Mouse (Mus musculus) splenic B cell, adult 2 months (primary cell): ENCODE results near the gene Eya3.
"Not testable (repeated sequence)": the region's sequence is repeated elsewhere in the genome, so short reads cannot be mapped to it uniquely, and the experiment has no call there.

Source experiments
- DNase-seq: peaks from one replicate; pipeline ENCODE4 v3.0.0-alpha.2; 2011; ENCODE audit warnings: low read depth, low spot score
- H3K27me3 ChIP-seq: 2 replicates; pipeline ENCODE4 v1.6.1; 2012; ENCODE audit warnings: mild to moderate bottlenecking, low read length, moderate library complexity, mixed read lengths; ENCODE audit not compliant: control insufficient read depth, poor library complexity, insufficient read depth, severe bottlenecking
- H3K36me3 ChIP-seq: 2 replicates; pipeline ENCODE4 v1.6.1; 2012; ENCODE audit warnings: mild to moderate bottlenecking, low read length, moderate library complexity, mixed read lengths; ENCODE audit not compliant: control insufficient read depth, poor library complexity, insufficient read depth, severe bottlenecking

Eya3 gene

DNA sequence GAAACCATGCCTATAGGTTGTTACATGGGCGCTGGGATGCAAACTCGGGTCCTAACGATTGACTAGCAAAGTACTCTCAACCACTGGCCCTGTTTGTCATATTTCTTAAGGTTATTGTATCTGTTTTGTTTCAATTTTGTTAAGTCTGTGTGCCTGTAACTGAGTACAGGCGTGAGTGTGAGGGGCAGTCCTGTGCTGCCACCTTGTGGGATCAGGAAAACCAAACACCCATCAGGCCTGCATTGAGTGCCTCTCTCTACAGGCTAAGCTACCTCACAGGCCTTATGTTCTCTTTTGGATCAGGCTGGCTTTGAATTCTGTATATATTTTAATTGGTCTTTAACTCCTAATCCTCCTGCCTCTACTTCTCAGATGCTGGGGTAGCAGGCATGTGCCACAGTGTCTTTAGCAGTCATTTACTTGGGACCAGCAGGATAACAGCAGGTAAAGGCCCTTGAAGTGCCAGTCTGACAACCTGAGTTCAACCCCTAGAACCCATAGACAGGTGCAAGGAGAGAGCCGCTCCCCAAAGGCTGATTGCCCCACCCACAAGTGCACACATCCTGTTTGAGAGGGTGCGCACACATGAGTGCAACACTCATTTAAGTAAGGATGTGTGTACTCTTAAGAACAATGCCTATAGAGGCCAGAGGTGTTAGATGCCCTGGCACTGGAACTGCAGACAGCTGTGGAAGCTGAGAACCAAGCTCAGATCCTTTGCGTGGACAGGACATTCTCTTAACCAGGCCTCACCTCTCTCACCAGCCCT is 38.2 kb downstream of the Eya3 start:
- peaks cover 5% of the 10 kb centered on the region; the same call in 1 of the 2 replicates for H3K36me3 ChIP-seq
- H3K27me3 ChIP-seq, result no peaks in the 10 kb centered on the region
- DNase-seq, result peak; percentile 71

DNA sequence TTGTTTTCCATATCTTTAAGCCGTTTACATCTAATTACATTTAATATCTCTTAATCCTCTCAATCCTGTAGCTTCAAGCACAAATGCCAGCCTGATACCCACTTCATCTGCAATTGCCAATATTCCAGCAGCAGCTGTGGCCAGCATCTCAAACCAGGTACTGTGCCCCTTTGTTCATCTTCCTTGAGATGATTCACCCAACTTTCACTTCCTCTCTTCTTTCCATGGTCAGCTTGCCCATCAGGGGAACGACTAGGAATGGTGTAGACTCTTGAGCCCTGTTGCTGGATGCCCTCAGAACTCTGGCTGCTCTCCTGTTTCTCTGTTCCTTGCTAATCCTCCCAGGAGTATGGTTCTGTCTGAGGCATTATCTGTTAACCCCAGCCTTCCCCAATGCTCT is 50.8 kb downstream of the Eya3 start:
- H3K27me3 ChIP-seq, result no peaks in the 10 kb centered on the region
- DNase-seq, result no peak
- peaks cover 13% of the 10 kb centered on the region for H3K36me3 ChIP-seq

GRCm38 (mm10) chr4:132693366-132693765 is 54.6 kb downstream of the Eya3 start:
- Histone ChIP-seq H3K36me3 (peaks cover 14% of the 10 kb centered on the region), H3K27me3 (no peaks in the 10 kb centered on the region)
- DNase-seq, result no peak

DNA sequence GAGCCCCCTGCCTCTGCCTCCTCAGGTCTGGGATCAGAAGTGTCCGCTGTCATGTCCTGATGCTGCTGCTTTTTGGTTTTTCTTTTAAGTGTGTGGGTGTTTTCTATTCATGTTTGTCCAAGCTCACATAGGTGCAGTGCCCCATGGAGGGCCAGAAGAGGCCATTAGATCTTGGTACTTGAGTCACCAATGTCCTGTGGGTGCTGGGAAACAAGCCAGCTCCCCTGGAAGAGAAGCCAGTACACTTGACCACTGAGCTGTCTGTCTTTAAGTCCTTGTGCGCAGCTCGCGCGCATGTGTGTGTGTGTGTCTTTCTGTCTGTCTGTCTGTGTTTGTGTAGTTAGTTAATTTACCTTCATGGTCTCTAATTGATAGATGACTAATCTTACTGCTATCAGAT is 63.3 kb downstream of the Eya3 start:
- H3K27me3 ChIP-seq, result no peaks in the 10 kb centered on the region
- DNase-seq, result no peak
- H3K36me3 ChIP-seq, result peaks cover 26% of the 10 kb centered on the region

DNA sequence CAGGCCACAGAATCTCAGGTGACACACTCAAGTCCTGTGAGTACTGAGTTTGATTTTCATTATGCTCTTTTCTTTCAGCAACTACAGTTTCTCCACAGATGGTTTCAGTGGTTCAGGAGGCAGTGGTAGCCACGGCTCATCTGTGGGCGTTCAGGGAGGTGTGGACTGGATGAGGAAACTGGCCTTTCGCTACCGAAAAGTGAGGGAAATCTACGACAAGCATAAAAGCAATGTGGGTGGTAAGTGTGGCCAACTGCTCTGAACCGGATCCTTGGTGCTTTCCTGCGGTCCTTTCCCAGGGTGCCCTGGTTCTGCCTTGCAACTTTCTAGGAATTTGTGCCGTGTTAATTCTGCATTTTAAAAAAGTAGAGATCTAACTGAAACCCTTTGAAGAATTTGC is 68.1 kb downstream of the Eya3 start:
- Histone ChIP-seq H3K36me3 (peaks cover 36% of the 10 kb centered on the region), H3K27me3 (no peaks in the 10 kb centered on the region)
- DNase-seq, result no peak

DNA sequence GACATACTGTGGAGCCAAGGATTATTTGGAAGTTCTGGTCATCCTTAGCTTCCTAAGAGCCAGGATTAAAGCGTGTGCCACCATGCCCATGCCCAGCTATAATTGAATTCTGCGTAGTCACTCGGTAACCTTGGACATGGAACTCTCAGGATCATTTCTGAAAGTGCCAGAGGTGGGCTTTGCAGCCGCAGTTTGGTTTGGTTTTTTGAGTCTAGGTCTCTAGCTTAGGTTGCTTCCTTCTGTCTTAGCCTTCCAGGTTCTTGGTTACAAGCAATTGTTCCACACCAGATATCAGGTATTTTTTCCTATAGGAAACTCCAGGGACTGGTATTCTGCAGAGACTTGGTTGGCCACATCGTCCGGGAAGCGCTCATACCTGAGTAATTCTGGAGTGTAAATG is 74.4 kb downstream of the Eya3 start:
- Histone ChIP-seq H3K36me3 (peaks cover 25% of the 10 kb centered on the region), H3K27me3 (no peaks in the 10 kb centered on the region)
- DNase-seq, result no peak

DNA sequence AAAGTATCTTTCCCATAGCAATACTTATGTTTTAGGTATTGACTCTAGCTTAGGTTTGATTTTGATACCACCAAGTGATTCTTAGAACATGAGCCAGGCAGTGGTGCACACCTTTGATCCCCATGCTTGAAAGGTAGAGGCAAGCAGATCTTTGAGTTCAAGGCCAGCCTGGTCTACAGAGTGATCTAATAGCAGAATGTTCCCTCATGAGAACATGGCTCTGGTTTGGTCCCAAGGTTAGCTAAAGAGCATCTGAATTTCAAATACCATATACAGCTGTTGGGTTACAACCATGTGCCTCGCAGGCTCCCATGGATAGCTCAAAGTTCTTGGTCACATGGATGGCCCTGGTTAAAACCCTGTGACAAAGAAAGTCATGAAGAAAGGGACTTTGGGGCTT is 79.5 kb downstream of the Eya3 start:
- H3K36me3 ChIP-seq, result peaks cover 15% of the 10 kb centered on the region
- no peaks in the 10 kb centered on the region for H3K27me3 ChIP-seq
- DNase-seq, result no peak

DNA sequence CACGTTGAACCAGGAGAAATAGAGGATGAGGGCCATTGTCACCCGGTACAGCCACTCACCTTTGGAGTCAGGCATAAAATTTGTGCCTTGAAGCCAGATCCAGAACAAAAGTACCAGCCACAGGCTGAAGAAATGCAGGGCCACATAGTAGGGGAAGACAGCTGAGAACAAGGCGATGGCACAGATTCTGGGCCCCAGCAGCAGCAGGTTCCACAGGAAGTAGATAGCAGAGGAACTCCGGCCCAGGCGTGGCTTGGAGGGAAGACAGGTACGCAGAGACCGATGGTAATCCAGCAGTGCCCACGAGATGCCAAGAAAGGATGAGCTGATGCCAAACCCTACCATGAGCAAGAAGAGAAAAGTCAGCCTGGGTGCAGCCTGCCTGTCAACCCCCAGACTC is 89.4 kb downstream of the Eya3 start:
- Histone ChIP-seq H3K27me3 (no peaks in the 10 kb centered on the region), H3K36me3 (0 out of 2 replicates have a peak, but pooled peaks cover 1% of the 10 kb centered on the region)
- no peak for DNase-seq

DNA sequence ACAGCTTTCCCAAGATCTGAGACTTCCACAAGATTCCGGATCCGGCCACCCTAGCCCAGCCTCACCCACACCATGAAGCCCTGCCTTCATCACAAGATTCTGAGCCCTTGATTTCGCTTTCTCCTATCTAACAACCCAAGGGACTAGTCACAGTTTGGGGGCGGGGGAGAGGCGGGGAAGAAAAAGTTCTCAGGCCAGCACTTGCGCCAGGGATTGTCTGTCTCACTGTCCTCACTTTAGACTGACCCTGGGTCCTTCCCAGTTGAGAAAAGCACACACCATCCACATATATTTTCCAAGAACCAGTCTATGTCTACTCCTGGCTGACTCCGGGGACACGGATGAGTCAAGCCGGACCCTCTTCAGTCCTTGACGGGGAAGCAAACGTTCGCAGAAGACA is 92.8 kb downstream of the Eya3 start:
- no peak for DNase-seq
- Histone ChIP-seq H3K27me3 (no peaks in the 10 kb centered on the region), H3K36me3 (0 out of 2 replicates have a peak, but pooled peaks cover 1% of the 10 kb centered on the region)

DNA sequence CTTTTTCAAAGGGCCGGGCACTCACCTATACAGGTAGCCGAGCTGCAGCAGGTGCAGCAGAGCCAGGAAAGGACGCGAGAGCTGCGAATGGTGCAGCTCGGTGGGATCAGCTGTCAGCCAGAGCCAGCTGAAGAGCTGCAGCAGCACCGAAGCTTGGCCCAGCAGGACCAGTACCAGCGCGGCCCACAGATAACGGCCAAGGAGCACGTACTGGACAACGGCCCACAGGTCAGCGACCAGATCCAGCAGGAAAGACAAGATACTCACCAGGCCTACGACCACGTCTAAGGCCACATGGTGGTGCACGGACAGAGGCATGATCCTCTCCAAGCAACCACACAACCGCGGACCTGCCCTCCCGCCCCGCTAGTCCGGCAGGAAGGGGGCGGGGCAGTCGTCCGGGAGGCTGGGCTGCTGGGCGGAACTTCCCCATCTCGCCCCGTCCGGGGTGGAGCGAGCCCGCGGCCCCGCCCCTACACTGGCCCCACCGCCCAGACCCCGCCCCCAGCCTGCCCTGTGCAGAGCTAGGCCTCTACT is 93.4 kb downstream of the Eya3 start, which contains the start of gene Xkr8:
Gene Xkr8, minus strand, starts transcription at position 399 of the 537 bp plus-strand sequence.
- peak; percentile 92 for DNase-seq
- Histone ChIP-seq H3K36me3 (no peaks in the 10 kb centered on the region), H3K27me3 (no peaks in the 10 kb centered on the region)

DNA sequence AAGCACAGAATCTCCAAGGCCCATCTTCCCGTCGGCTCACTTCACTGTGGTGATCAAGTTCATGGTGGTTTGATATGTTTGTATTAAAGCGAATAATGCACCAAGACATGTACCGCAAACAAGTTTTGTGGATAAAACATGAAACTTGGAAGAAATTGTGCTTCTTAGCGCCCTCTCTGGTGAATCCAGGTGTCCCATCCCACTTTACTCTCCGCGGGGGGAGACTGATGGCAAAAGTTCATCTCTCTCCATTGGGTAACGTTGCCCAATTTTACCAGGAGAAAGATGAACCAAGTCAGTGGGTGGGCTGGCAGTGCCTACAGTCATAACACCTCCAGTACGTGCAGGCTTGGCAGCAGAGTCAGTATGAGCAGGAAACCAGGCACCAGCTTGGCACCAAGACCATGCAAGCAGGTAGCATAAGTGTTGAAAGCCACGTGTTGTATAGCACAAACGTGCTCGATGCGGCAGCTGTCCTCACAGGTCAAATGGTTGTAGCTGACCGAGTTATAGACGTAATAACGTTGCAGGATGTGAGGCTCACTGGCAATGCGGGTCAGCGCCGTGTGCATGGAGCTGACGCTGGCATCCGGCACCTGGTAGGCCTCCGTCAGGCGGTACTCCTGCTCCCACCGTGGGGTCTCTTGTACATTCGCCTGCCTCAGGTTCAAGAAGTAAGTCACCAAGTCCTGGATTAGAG is 94.4 kb downstream of the Eya3 start:
- DNase-seq, result no peak
- no peaks in the 10 kb centered on the region for H3K36me3 ChIP-seq
- no peaks in the 10 kb centered on the region for H3K27me3 ChIP-seq

DNA sequence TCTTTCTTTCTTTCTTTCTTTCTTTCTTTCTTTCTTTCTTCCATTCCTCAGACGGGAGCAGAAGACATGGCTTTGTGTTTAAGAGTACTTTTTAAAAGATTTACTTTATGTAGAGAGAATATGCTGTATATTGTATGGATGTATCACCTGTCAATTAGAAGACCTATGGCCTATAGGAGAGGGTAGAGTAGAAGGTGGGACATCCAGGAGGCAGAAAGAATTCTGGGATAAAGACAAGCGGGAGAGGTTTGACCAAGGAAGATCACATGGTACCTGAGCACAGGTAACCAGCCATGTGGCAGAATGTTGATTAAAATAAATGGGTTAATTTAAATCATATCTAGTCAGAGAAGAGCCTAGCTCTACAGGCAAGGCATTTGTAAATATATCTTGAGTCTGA is 96.0 kb downstream of the Eya3 start:
- no peaks in the 10 kb centered on the region for H3K36me3 ChIP-seq
- DNase-seq, result no peak
- H3K27me3 ChIP-seq, result no peaks in the 10 kb centered on the region

GRCm38 (mm10) chr4:132735389-132735788 is 96.6 kb downstream of the Eya3 start:
- no peak for DNase-seq
- no peaks in the 10 kb centered on the region for H3K27me3 ChIP-seq
- no peaks in the 10 kb centered on the region for H3K36me3 ChIP-seq

DNA sequence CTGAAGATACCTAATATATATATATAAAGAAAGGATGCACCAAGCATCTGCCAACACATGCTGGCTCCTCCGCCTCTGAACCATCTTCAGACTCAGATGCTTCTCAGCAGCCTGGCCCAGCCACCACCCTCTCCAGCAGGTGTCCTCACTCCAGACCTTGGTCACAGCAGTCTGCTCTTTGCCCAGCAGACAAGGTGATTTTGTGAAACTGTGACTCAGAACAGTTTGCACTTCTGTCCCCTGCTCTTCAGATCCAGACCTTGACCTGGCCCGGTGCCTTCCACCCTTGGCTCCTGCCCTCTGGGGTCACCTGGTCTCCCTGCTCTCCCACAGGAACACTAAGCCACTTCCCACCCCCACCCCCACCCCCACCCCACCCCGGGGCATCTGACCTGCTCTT is 97.1 kb downstream of the Eya3 start:
- no peaks in the 10 kb centered on the region for H3K36me3 ChIP-seq
- no peaks in the 10 kb centered on the region for H3K27me3 ChIP-seq
- peak; percentile 28 for DNase-seq

DNA sequence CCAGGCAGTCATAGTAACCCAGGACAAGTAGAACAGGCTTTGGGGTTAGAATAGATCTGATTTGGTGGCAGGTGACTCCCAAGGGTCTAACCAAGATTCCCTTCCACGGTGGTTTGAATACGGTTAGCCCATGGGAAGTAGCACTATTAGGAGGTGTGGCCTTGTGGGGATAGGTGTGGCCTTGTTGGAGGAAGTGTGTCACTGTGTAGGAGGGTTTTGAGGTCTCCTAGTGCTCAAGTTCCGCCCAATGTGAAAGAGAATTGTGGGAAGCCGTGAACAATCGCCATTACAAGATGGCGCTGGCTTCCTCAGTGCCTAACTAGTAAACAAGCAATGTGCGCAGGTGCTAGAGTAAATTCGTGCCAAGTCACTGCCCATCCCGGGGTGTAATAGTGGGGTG is 98.4 kb downstream of the Eya3 start:
- not testable (repeated sequence) for H3K36me3 ChIP-seq, H3K27me3 ChIP-seq, DNase-seq
